Mouse (Mus musculus): ENCODE data around the gene Stambpl1. TPM values are rescaled to one million over a fixed set of nuclear protein-coding genes. Genes with fewer than 3 reads are reported as not detected.

The Stambpl1 gene
- polyA plus RNA-seq, 1 experiment from 2014 or later, result 2.2 TPM

DNA sequence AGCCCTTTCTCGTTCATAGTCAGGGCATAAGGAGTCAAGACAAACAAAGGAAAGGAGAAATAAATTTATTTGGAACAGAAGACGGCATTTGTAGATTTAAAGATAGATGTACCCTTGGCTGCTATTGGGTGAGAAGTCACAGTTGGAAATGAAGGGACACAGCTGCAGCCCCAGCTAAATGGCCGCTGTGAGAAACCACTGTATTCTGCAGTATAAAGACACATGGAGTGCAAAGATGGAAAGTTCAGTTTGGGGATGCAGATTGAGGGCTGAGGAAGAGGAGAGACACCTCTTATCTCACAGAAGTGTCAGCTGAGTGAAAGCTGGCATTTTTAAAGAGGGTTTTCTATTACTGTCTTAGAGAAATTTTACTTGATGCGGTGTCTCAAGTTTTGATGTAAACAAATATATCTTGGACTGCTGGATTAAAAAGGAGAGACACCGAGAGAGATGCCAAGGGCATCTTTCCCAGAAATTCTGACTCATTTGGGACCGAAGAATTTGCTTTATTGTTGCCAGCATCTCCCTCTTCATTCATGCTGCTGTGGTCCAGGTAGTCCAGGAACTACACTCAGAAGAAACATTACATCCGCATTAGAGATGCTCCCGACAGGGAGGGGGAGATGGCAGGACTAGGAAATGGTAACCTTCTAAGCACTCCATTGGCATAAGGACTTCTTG lies 14.9 kb downstream of the Stambpl1 start:
- no peaks in the 10 kb centered on the region for H3K36me3 ChIP-seq
- no peak for DNase-seq (ENCODE audit: low spot score)

DNA sequence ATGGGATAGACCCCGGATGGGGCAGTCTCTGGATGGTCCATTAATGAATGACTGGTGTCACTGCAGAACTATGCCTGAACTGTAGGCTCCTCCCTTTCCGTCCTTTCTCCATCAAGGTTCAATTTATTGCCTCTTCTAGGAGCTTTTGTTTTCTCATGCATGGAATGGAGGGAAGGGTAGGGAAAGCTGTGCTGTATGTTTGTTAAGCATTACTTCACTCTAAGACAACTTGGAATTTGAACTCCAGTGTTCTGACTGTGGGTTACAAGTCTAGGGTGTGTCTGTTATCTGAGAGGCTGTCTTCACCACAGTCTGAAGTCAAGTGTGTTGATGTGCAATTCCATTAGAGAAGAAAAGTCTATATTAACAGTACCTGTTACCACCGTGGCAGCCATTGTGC lies 17.0 kb downstream of the Stambpl1 start:
- Histone ChIP-seq H3K27ac (replicated peaks) (no peak overlapping the region), H3K27me3 (ENCODE audit: low read depth, poor library complexity, severe bottlenecking) (no peaks in the 10 kb centered on the region), H3K4me3 (no peak overlapping the region), H3K4me1 (no peaks in the 10 kb centered on the region), H3K9me3 (replicated peaks) (no peaks in the 10 kb centered on the region), H3K36me3 (no peaks in the 10 kb centered on the region)
- WGBS, result 87% methylated on average over 3 of the region's 3 CpGs
- DNase-seq (ENCODE audit: low spot score), result no peak

More for the DNA sequence above, 14.9 kb downstream of the Stambpl1 start:
- Histone ChIP-seq H3K9me3 (replicated peaks) (no peaks in the 10 kb centered on the region), H3K4me1 (no peaks in the 10 kb centered on the region), H3K27ac (replicated peaks) (no peak overlapping the region), H3K4me3 (no peak overlapping the region), H3K27me3 (ENCODE audit: low read depth, poor library complexity, severe bottlenecking) (no peaks in the 10 kb centered on the region)
- 89% methylated on average over 8 of the region's 8 CpGs for WGBS

DNA sequence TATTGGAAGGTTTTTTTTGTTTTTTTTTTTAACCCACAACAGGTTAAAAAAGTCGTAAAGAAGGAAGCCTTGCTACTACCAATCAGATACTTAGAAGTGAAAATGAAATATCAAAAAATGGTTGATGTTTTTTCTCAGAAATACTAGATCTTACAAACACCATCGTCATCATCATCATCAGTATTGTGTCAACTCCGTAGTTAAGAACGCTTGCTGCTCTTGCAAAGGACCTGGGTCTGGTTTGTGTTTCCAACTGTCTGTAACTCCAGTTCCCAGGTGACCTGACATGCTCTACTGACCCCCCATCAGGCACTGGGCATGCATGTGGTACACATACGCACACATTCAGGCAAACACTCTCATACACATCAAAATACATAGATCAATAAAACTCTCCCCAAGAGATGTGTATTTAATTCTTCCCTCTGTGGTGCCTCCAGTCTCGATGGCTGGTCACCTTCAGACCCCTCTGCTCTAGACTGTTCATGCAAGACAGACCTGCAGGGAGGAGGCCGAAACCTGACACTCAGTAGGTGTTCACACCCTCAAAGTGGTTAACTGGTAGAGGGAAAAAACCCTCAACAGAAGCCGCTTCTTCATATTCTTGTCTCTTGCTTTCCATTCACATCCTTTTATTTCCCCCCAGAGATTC lies 18.0 kb downstream of the Stambpl1 start:
- Histone ChIP-seq H3K27me3 (ENCODE audit: low read depth, poor library complexity, severe bottlenecking) (no peaks in the 10 kb centered on the region), H3K4me1 (no peaks in the 10 kb centered on the region), H3K27ac (replicated peaks) (no peak overlapping the region), H3K9me3 (replicated peaks) (no peaks in the 10 kb centered on the region), H3K36me3 (no peaks in the 10 kb centered on the region), H3K4me3 (no peak overlapping the region)
- 84% methylated on average over 8 of the region's 8 CpGs for WGBS
- no peak for DNase-seq (ENCODE audit: low spot score)

- DNase-seq (ENCODE audit: low spot score), result no peak
- WGBS, result 66% methylated on average over 2 of the region's 2 CpGs
- H3K27ac ChIP-seq (replicated peaks), result no peak overlapping the region
- no peaks in the 10 kb centered on the region for H3K9me3 ChIP-seq (replicated peaks)
- no peak overlapping the region for H3K4me3 ChIP-seq
- no peaks in the 10 kb centered on the region for H3K4me1 ChIP-seq
- H3K36me3 ChIP-seq, result no peaks in the 10 kb centered on the region
- H3K27me3 ChIP-seq (ENCODE audit: low read depth, poor library complexity, severe bottlenecking), result no peaks in the 10 kb centered on the region
Measured at GRCm38 (mm10) chr19:34210841-34211240, 18.8 kb downstream of the Stambpl1 start.

DNA sequence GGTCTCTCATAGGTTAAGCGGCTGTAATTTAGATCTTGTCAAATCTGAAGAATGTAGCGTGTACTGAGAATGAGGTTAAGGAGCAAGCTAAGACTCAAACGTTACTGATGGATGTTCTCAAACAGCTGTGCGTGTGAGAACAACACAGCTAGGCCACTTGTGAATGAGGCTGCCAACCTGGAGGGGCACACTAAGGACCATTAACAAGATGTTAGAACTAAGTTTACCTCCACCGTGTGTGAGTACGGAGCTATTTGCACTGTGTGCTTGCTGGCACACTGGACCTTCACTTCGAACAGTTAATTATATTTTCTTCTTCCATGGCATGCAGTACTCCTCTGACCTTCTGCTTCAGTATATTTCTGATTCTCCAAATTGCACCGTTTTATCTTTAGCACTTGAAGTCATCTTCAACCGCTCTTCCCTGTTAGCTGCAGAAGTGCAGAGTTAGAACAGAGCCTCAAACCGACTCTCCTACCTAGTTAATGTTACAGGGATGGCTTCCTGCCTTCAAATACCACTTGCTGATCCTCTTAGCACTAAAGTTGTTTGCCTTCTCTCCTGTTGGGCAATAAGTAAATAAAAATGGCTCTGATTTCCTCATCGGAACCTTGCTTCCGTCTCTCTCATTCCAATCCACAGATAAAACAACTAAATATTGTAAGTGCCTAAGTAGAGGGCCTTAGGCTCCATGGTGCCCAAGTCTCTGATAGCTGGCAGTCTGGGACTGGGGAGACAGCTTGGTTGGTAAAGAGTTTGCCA lies 20.6 kb downstream of the Stambpl1 start:
- WGBS, result 90% methylated on average over 12 of the region's 12 CpGs
- no peaks in the 10 kb centered on the region for H3K27me3 ChIP-seq (ENCODE audit: low read depth, poor library complexity, severe bottlenecking)

GRCm38 (mm10) chr19:34213251-34213645 lies 21.2 kb downstream of the Stambpl1 start:
- Histone ChIP-seq H3K9me3 (replicated peaks) (no peaks in the 10 kb centered on the region), H3K4me1 (no peaks in the 10 kb centered on the region), H3K27me3 (ENCODE audit: low read depth, poor library complexity, severe bottlenecking) (no peaks in the 10 kb centered on the region), H3K27ac (replicated peaks) (no peak overlapping the region), H3K36me3 (no peaks in the 10 kb centered on the region), H3K4me3 (no peak overlapping the region)
- DNase-seq (ENCODE audit: low spot score), result no peak

More for the DNA sequence above, 20.6 kb downstream of the Stambpl1 start:
- H3K9me3 ChIP-seq (replicated peaks), result no peaks in the 10 kb centered on the region
- no peaks in the 10 kb centered on the region for H3K36me3 ChIP-seq
- no peaks in the 10 kb centered on the region for H3K4me1 ChIP-seq
- H3K27ac ChIP-seq (replicated peaks), result no peak overlapping the region
- H3K4me3 ChIP-seq, result no peak overlapping the region
- DNase-seq (ENCODE audit: low spot score), result no peak

GRCm38 (mm10) chr19:34214136-34214535 lies 22.1 kb downstream of the Stambpl1 start:
- H3K27ac ChIP-seq (replicated peaks), result no peak overlapping the region
- no peaks in the 10 kb centered on the region for H3K9me3 ChIP-seq (replicated peaks)
- WGBS, result 76% methylated on average over 4 of the region's 4 CpGs
- H3K27me3 ChIP-seq (ENCODE audit: low read depth, poor library complexity, severe bottlenecking), result no peaks in the 10 kb centered on the region
- no peak for DNase-seq (ENCODE audit: low spot score)
- H3K36me3 ChIP-seq, result no peaks in the 10 kb centered on the region
- no peaks in the 10 kb centered on the region for H3K4me1 ChIP-seq
- H3K4me3 ChIP-seq, result no peak overlapping the region

GRCm38 (mm10) chr19:34216956-34217355 lies 24.9 kb downstream of the Stambpl1 start:
- Histone ChIP-seq H3K36me3 (no peaks in the 10 kb centered on the region), H3K4me3 (no peak overlapping the region), H3K27me3 (ENCODE audit: low read depth, poor library complexity, severe bottlenecking) (no peaks in the 10 kb centered on the region), H3K9me3 (replicated peaks) (no peaks in the 10 kb centered on the region), H3K27ac (replicated peaks) (no peak overlapping the region), H3K4me1 (no peaks in the 10 kb centered on the region)
- 91% methylated on average over 5 of the region's 5 CpGs for WGBS
- no peak for DNase-seq (ENCODE audit: low spot score)

DNA sequence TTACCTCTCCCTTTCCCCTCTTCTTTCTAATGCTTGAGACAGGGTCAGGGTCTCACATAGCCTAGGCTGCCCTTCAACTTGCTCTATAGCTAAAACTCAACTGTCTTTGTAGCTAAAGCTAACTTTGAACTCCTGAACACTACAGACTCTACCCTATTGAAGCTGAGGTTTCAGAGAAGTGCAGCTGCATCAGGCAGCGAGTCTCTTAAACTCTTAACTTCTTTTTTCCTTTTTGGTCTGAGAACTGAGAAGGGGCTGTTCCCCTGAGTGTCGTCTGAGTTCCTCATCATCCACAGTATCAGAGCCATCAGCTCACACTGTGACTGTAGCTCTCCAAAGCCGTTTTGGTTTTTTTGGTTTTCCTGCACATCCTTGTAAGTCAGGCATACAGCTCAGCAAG lies 25.7 kb downstream of the Stambpl1 start:
- 83% methylated on average over 3 of the region's 3 CpGs for WGBS

GRCm38 (mm10) chr19:34219260-34219968 lies 27.4 kb downstream of the Stambpl1 start:
- Histone ChIP-seq H3K27me3 (ENCODE audit: low read depth, poor library complexity, severe bottlenecking) (no peaks in the 10 kb centered on the region), H3K36me3 (no peaks in the 10 kb centered on the region), H3K9me3 (replicated peaks) (no peaks in the 10 kb centered on the region), H3K4me3 (no peak overlapping the region), H3K27ac (replicated peaks) (no peak overlapping the region), H3K4me1 (no peaks in the 10 kb centered on the region)
- no peak for DNase-seq (ENCODE audit: low spot score)
- 86% methylated on average over 5 of the region's 5 CpGs for WGBS

More for the DNA sequence above, 25.7 kb downstream of the Stambpl1 start:
- H3K9me3 ChIP-seq (replicated peaks), result no peaks in the 10 kb centered on the region
- H3K27me3 ChIP-seq (ENCODE audit: low read depth, poor library complexity, severe bottlenecking), result no peaks in the 10 kb centered on the region
- H3K27ac ChIP-seq (replicated peaks), result no peak overlapping the region
- H3K4me3 ChIP-seq, result no peak overlapping the region
- H3K36me3 ChIP-seq, result no peaks in the 10 kb centered on the region
- H3K4me1 ChIP-seq, result no peaks in the 10 kb centered on the region
- DNase-seq (ENCODE audit: low spot score), result no peak

- H3K4me3 ChIP-seq, result no peak overlapping the region
- WGBS, result 77% methylated on average over 3 of the region's 3 CpGs
- no peak for DNase-seq (ENCODE audit: low spot score)
- no peaks in the 10 kb centered on the region for H3K36me3 ChIP-seq
- H3K27ac ChIP-seq (replicated peaks), result no peak overlapping the region
- H3K4me1 ChIP-seq, result no peaks in the 10 kb centered on the region
- H3K27me3 ChIP-seq (ENCODE audit: low read depth, poor library complexity, severe bottlenecking), result no peaks in the 10 kb centered on the region
- H3K9me3 ChIP-seq (replicated peaks), result no peaks in the 10 kb centered on the region
Measured at GRCm38 (mm10) chr19:34220732-34221380, 28.8 kb downstream of the Stambpl1 start.

DNA sequence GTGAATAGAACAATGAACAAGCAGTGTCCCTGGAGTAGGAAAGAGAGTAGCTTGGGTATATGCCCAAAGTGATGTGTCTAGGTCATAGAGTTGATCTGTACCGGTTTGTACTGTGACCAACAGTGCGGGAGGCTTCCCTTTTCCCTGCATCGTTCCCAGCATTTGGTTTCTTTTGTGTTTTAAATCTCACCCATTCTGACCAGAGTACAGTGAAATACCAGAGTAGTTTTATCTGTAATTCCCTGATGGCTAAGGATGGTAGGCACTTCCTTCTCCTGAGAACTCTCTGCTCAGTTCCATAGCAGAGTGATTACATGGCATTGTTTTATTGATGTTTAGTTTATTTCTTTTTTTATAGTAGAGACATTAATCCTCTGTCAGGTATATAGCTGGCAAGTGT lies 30.8 kb downstream of the Stambpl1 start:
- Histone ChIP-seq H3K4me1 (no peaks in the 10 kb centered on the region), H3K36me3 (no peaks in the 10 kb centered on the region), H3K9me3 (replicated peaks) (no peaks in the 10 kb centered on the region), H3K27ac (replicated peaks) (no peak overlapping the region), H3K27me3 (ENCODE audit: low read depth, poor library complexity, severe bottlenecking) (no peaks in the 10 kb centered on the region), H3K4me3 (no peak overlapping the region)
- no peak for DNase-seq (ENCODE audit: low spot score)
- whole genome bisulfite sequencing, result 87% methylated on average over 3 of the region's 3 CpGs
